Mouse (Mus musculus): ENCODE data around the gene Mettl27. TPM values are rescaled to one million over a fixed set of nuclear protein-coding genes. Genes with fewer than 3 reads are reported as not detected.

Mettl27 gene
- polyA plus RNA-seq, 1 experiment from 2014 or later: 23.9 TPM

- Histone ChIP-seq H3K4me1 (ENCODE audit: insufficient read depth) (no peaks in the 10 kb centered on the region; the same call in 1 of the 2 replicates), H3K4me3 (ENCODE audit: low read depth, low read length) (peak overlapping the region; percentile 25), H3K27me3 (ENCODE audit: insufficient read depth, low read length) (no peaks in the 10 kb centered on the region), H3K4me2 (peak overlapping the region; percentile 61), H3K36me3 (ENCODE audit: insufficient read depth) (no peaks in the 10 kb centered on the region), H3K27ac (ENCODE audit: low read depth) (peak overlapping the region; percentile 52; the same call in 1 of the 2 replicates), H3K9ac (no peak overlapping the region), H3K9me3 (ENCODE audit: low read depth, low read length) (no peaks in the 10 kb centered on the region)
- TF ChIP-seq CTCF (IDR thresholded peaks at IDR 0.05; ENCODE audit: low read depth): peak; percentile 89
- WGBS: 3% methylated on average over 10 of the region's 10 CpGs
- ATAC-seq (ENCODE audit: insufficient read depth): peak; percentile 59
- DNase-seq: peak; percentile 95
These were observed 33.3 kb downstream of the Mettl27 start for GRCm38 (mm10) chr5:134965473-134965851.

- DNase-seq (peak; percentile 83), ATAC-seq (ENCODE audit: insufficient read depth) (peak; percentile 76)
- Histone ChIP-seq H3K4me3 (ENCODE audit: low read depth, low read length) (peak overlapping the region; percentile 25), H3K27me3 (ENCODE audit: insufficient read depth, low read length) (no peaks in the 10 kb centered on the region), H3K4me2 (peak overlapping the region; percentile 61), H3K9ac (no peak overlapping the region), H3K36me3 (ENCODE audit: insufficient read depth) (no peaks in the 10 kb centered on the region), H3K27ac (ENCODE audit: low read depth) (peak overlapping the region; percentile 67), H3K9me3 (ENCODE audit: low read depth, low read length) (no peaks in the 10 kb centered on the region), H3K4me1 (ENCODE audit: insufficient read depth) (no peaks in the 10 kb centered on the region; the same call in 1 of the 2 replicates)
- WGBS: 4% methylated on average over 33 of the region's 33 CpGs
- TF ChIP-seq CTCF (IDR thresholded peaks at IDR 0.05; ENCODE audit: low read depth): peak; percentile 46
These were observed 34.0 kb downstream of the Mettl27 start for GRCm38 (mm10) chr5:134965852-134966821.

- no peaks in the 10 kb centered on the region for H3K9me3 ChIP-seq (ENCODE audit: low read depth, low read length)
- no peaks in the 10 kb centered on the region for H3K36me3 ChIP-seq (ENCODE audit: insufficient read depth)
- DNase-seq: peak; percentile 54
- H3K9ac ChIP-seq: no peak overlapping the region
- H3K4me2 ChIP-seq: no peak overlapping the region
- no peak for ATAC-seq (ENCODE audit: insufficient read depth)
- no peaks in the 10 kb centered on the region; the same call in 1 of the 2 replicates for H3K4me1 ChIP-seq (ENCODE audit: insufficient read depth)
- no peak for TF ChIP-seq CTCF (IDR thresholded peaks at IDR 0.05; ENCODE audit: low read depth)
- 52% methylated on average over 20 of the region's 20 CpGs for WGBS
- H3K4me3 ChIP-seq (ENCODE audit: low read depth, low read length): no peak overlapping the region
- H3K27me3 ChIP-seq (ENCODE audit: insufficient read depth, low read length): no peaks in the 10 kb centered on the region
- peak overlapping the region; percentile 67 for H3K27ac ChIP-seq (ENCODE audit: low read depth)
These were observed 35.2 kb downstream of the Mettl27 start for GRCm38 (mm10) chr5:134967164-134967944.

GRCm38 (mm10) chr5:134970671-134971070 is 38.5 kb downstream of the Mettl27 start:
- no peaks in the 10 kb centered on the region; the same call in 1 of the 2 replicates for H3K4me1 ChIP-seq (ENCODE audit: insufficient read depth)
- no peaks in the 10 kb centered on the region for H3K9me3 ChIP-seq (ENCODE audit: low read depth, low read length)
- no peaks in the 10 kb centered on the region for H3K27me3 ChIP-seq (ENCODE audit: insufficient read depth, low read length)
- TF ChIP-seq CTCF (IDR thresholded peaks at IDR 0.05; ENCODE audit: low read depth): no peak
- peak overlapping the region; percentile 79 for H3K27ac ChIP-seq (ENCODE audit: low read depth)
- H3K4me2 ChIP-seq: no peak overlapping the region
- no peak overlapping the region for H3K4me3 ChIP-seq (ENCODE audit: low read depth, low read length)
- H3K36me3 ChIP-seq (ENCODE audit: insufficient read depth): no peaks in the 10 kb centered on the region
- WGBS: 42% methylated on average over 8 of the region's 8 CpGs
- DNase-seq (peak; percentile 69), ATAC-seq (ENCODE audit: insufficient read depth) (0 out of 2 replicates have a peak, but pooled peaks have one; percentile 19)
- H3K9ac ChIP-seq: no peak overlapping the region

GRCm38 (mm10) chr5:134973081-134973480 is 40.9 kb downstream of the Mettl27 start:
- Histone ChIP-seq H3K27ac (ENCODE audit: low read depth) (no peak overlapping the region; the same call in 1 of the 2 replicates), H3K4me3 (ENCODE audit: low read depth, low read length) (no peak overlapping the region), H3K4me2 (no peak overlapping the region), H3K4me1 (ENCODE audit: insufficient read depth) (no peaks in the 10 kb centered on the region; the same call in 1 of the 2 replicates), H3K9ac (no peak overlapping the region), H3K36me3 (ENCODE audit: insufficient read depth) (no peaks in the 10 kb centered on the region), H3K9me3 (ENCODE audit: low read depth, low read length) (no peaks in the 10 kb centered on the region), H3K27me3 (ENCODE audit: insufficient read depth, low read length) (no peaks in the 10 kb centered on the region)
- ATAC-seq (ENCODE audit: insufficient read depth): no peak
- TF ChIP-seq CTCF (IDR thresholded peaks at IDR 0.05; ENCODE audit: low read depth): no peak
- DNase-seq: no peak

- no peak for ATAC-seq (ENCODE audit: insufficient read depth)
- no peaks in the 10 kb centered on the region for H3K27me3 ChIP-seq (ENCODE audit: insufficient read depth, low read length)
- no peak for TF ChIP-seq CTCF (IDR thresholded peaks at IDR 0.05; ENCODE audit: low read depth)
- H3K9me3 ChIP-seq (ENCODE audit: low read depth, low read length): no peaks in the 10 kb centered on the region
- DNase-seq: no peak
- no peaks in the 10 kb centered on the region for H3K36me3 ChIP-seq (ENCODE audit: insufficient read depth)
- H3K4me3 ChIP-seq (ENCODE audit: low read depth, low read length): no peak overlapping the region
- H3K4me1 ChIP-seq (ENCODE audit: insufficient read depth): no peaks in the 10 kb centered on the region; the same call in 1 of the 2 replicates
- 67% methylated on average over 7 of the region's 7 CpGs for WGBS
- peak overlapping the region; percentile 71 for H3K27ac ChIP-seq (ENCODE audit: low read depth)
- H3K4me2 ChIP-seq: no peak overlapping the region
- no peak overlapping the region for H3K9ac ChIP-seq
These were observed 41.4 kb downstream of the Mettl27 start for GRCm38 (mm10) chr5:134973526-134973925.

Measured in lung, embryonic 14.5 days (tissue).